Mouse (Mus musculus): ENCODE results near the gene Itga1.

DNA sequence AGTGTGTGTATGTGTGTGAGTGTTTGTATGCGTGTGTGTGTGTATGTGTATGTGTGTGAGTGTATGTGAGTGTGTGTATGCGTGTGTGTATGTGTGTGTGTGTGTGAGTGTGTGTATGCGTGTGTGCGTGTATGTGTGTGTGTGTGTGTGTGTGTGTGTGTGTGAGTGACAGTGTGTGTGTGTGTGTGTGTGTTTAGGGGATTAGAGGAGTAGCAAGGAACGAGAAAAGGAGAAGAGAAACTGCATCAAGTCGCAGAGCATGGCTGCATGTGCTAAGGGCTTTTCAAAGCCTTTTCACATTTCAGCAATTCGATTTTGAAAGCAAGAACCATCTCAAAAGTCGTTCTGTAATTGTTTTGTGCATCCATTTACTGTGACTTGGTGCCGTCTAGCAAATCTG lies 191.1 kb downstream of the Itga1 start:
- TF ChIP-seq CTCF (conservative IDR thresholded peaks at IDR 0.05; ENCODE audit: low read length) (no peak), NANOG (IDR thresholded peaks at IDR 0.05; ENCODE audit: borderline replicate concordance, low read length) (no peak)
